Mouse (Mus musculus) ES-E14 (cell line): ENCODE data around the gene Zan. TPM values are rescaled to one million over a fixed set of nuclear protein-coding genes. Genes with fewer than 3 reads are reported as not detected.

ENCODE experiments used
- DNase-seq: peaks from one replicate; pipeline ENCODE4 v3.0.0-alpha.2; 2013; ENCODE audit warnings: low read depth, low spot score
- H3K27ac ChIP-seq: 2 replicates; pipeline ENCODE4 v1.5.1; 2012; ENCODE audit warnings: low read depth, mild to moderate bottlenecking, low read length, moderate library complexity, mixed read lengths; ENCODE audit not compliant: poor library complexity, insufficient read depth, severe bottlenecking
- H3K36me3 ChIP-seq: 2 replicates; pipeline ENCODE4 v1.6.1; 2012; ENCODE audit warnings: mild to moderate bottlenecking, low read length, moderate library complexity, mixed read lengths; ENCODE audit not compliant: control insufficient read depth, poor library complexity, insufficient read depth, severe bottlenecking
- H3K4me1 ChIP-seq, 2 experiments: fragments of 150-350 bp in 1 of 2; sonication (generic) in 1 of 2; 2 replicates each; pipeline ENCODE4 v1.6.1; 2012; ENCODE audit warnings: low read length in 2 of 2, mild to moderate bottlenecking in 1 of 2, mixed read lengths in 1 of 2; ENCODE audit not compliant: control insufficient read depth in 2 of 2, insufficient read depth in 2 of 2, poor library complexity in 1 of 2
- H3K4me3 ChIP-seq, 2 experiments: fragments of 150-350 bp in 1 of 2; sonication (generic) in 1 of 2; 2 replicates each; pipeline ENCODE4 v1.5.1; 2012; ENCODE audit warnings: low read length in 2 of 2, low read depth in 1 of 2, mild to moderate bottlenecking in 1 of 2, mixed read lengths in 1 of 2; ENCODE audit not compliant: insufficient read depth in 1 of 2, poor library complexity in 1 of 2, severe bottlenecking in 1 of 2
- H3K9ac ChIP-seq: 2 replicates; pipeline ENCODE4 v1.6.1; 2012; ENCODE audit warnings: low read depth, mild to moderate bottlenecking, low read length, mixed read lengths; ENCODE audit not compliant: poor library complexity, insufficient read depth, severe bottlenecking
- H3K9me3 ChIP-seq: fragments of 150-350 bp; sonication (generic); 2 replicates; pipeline ENCODE4 v1.6.1; 2012; ENCODE audit warnings: low read depth, mild to moderate bottlenecking, low read length; ENCODE audit not compliant: control insufficient read depth, insufficient read depth
- CHD2 ChIP-seq: IDR thresholded peaks from 2 replicates; pipeline ENCODE4 v1.6.1; 2014; ENCODE audit warnings: mild to moderate bottlenecking, low read depth, low read length, inconsistent platforms
- HCFC1 ChIP-seq: IDR thresholded peaks from 2 replicates; pipeline ENCODE4 v1.6.1; 2012; ENCODE audit warnings: low read length, inconsistent platforms, borderline replicate concordance; ENCODE audit not compliant: insufficient read depth
- MAFK ChIP-seq: IDR thresholded peaks from 2 replicates; pipeline ENCODE4 v1.6.1; 2014; ENCODE audit warnings: mild to moderate bottlenecking, low read depth, low read length, inconsistent platforms; ENCODE audit not compliant: insufficient read depth
- ZC3H11A ChIP-seq: IDR thresholded peaks from 2 replicates; pipeline ENCODE4 v1.6.1; 2012; ENCODE audit warnings: low read depth, mild to moderate bottlenecking, inconsistent platforms, low read length, borderline replicate concordance
- ZNF384 ChIP-seq: IDR thresholded peaks from 2 replicates; pipeline ENCODE4 v1.6.1; 2012; ENCODE audit warnings: low read depth, low read length, inconsistent platforms
- in situ Hi-C, 2 experiments: fragments of 600-800 bp; cut with MboI; formaldehyde crosslinking; loops; one replicate each; pipeline ENCODE4 v1.15.1; 2025; ENCODE audit warnings: low sequenced_read_pairs in 2 of 2, inconsistent platforms in 1 of 2; ENCODE audit not compliant: unreplicated experiment in 2 of 2
- total RNA-seq: library from RNA; depleted of rRNA; stranded (reverse); fragments of 300-350 nt; gene quantifications from 2 replicates; pipeline ENCODE4 v1.2.3, GENCODE M21; 2012

The Zan gene
- total RNA-seq, 1 experiment: 2.6 TPM

GRCm38 (mm10) chr5:137335066-137335465, 141.8 kb downstream of the Zan start:
- TF ChIP-seq ZC3H11A: no peak
- no peak for TF ChIP-seq HCFC1
- TF ChIP-seq ZNF384: no peak
- TF ChIP-seq MAFK: no peak
- TF ChIP-seq CHD2: no peak
- no peaks in the 10 kb centered on the region; the same call in 1 of the 2 replicates for H3K36me3 ChIP-seq
- H3K4me3 ChIP-seq: peak overlapping the region in 1 of 2 experiments; percentile 28; a peak in 2 of 4 replicates
- in situ Hi-C loops: no loop called here
- peak overlapping the region; percentile 33; the same call in 1 of the 2 replicates for H3K9ac ChIP-seq
- H3K4me1 ChIP-seq: peaks cover 13 to 30% of the 10 kb centered on the region in 2 experiments
- DNase-seq: no peak
- no peaks in the 10 kb centered on the region for H3K9me3 ChIP-seq
- peak overlapping the region; percentile 33; the same call in 1 of the 2 replicates for H3K27ac ChIP-seq

- Histone ChIP-seq H3K27ac (no peak overlapping the region; the same call in 1 of the 2 replicates), H3K36me3 (no peaks in the 10 kb centered on the region; the same call in 1 of the 2 replicates), H3K4me3 (peak overlapping the region; percentile 82 to 90; a peak in 2 of 4 replicates), H3K9me3 (no peaks in the 10 kb centered on the region), H3K9ac (peak overlapping the region; percentile 34; the same call in 1 of the 2 replicates), H3K4me1 (peaks cover 13 to 25% of the 10 kb centered on the region in 2 experiments)
- in situ Hi-C loops: no loop called here
- TF ChIP-seq CHD2: no peak
- no peak for TF ChIP-seq HCFC1
- TF ChIP-seq MAFK: no peak
- TF ChIP-seq ZC3H11A: no peak
- TF ChIP-seq ZNF384: no peak
- no peak for DNase-seq
These were observed 142.5 kb downstream of the Zan start for GRCm38 (mm10) chr5:137334317-137334716.

- no peak for TF ChIP-seq MAFK
- peak; percentile 38; the same call in 1 of the 2 replicates for TF ChIP-seq ZC3H11A
- no peak for TF ChIP-seq HCFC1
- no peak for TF ChIP-seq ZNF384
- TF ChIP-seq CHD2: no peak
- peak; percentile 97 for DNase-seq
- H3K9me3 ChIP-seq: no peaks in the 10 kb centered on the region
- peak within 1 kb of the TSS; percentile 79 for H3K27ac ChIP-seq
- peak within 1 kb of the TSS; percentile 82 to 90 for H3K4me3 ChIP-seq
- in situ Hi-C loops: no loop called here
- peaks cover 13 to 22% of the 10 kb centered on the region in 2 experiments for H3K4me1 ChIP-seq
- H3K36me3 ChIP-seq: no peaks in the 10 kb centered on the region; the same call in 1 of the 2 replicates
- H3K9ac ChIP-seq: peak within 1 kb of the TSS; percentile 87
These were observed 143.2 kb downstream of the Zan start, which contains the start of gene Slc12a9 for GRCm38 (mm10) chr5:137333512-137334174. Gene Slc12a9 (minus strand): TSS chr5:137333597.

- DNase-seq: no peak
- in situ Hi-C loops: no loop called here
- no peak for TF ChIP-seq MAFK
- no peak for TF ChIP-seq ZNF384
- no peak for TF ChIP-seq HCFC1
- no peak for TF ChIP-seq ZC3H11A
- no peak for TF ChIP-seq CHD2
- peaks cover 13 to 22% of the 10 kb centered on the region in 2 experiments for H3K4me1 ChIP-seq
- H3K9ac ChIP-seq: peak overlapping the region; percentile 59; the same call in 1 of the 2 replicates
- H3K27ac ChIP-seq: no peak overlapping the region
- no peaks in the 10 kb centered on the region for H3K9me3 ChIP-seq
- H3K36me3 ChIP-seq: no peaks in the 10 kb centered on the region; the same call in 1 of the 2 replicates
- H3K4me3 ChIP-seq: peak overlapping the region; percentile 82 to 90
These were observed 143.9 kb downstream of the Zan start for GRCm38 (mm10) chr5:137332857-137333511.
